Mouse (Mus musculus): ENCODE results near the gene Zmym6.

Gene Zmym6

GRCm38 (mm10) chr4:127124331-127124730 is 47.1 kb downstream of the Zmym6 start:
- no peak for DNase-seq (ENCODE audit: low spot score in 2 of 2)

GRCm38 (mm10) chr4:127125834-127126463 is 48.8 kb downstream of the Zmym6 start:
- peak; percentile 87 to 88 for DNase-seq (ENCODE audit: low spot score in 2 of 2)

GRCm38 (mm10) chr4:127134687-127135086 is 57.5 kb downstream of the Zmym6 start:
- no peak for DNase-seq (ENCODE audit: low spot score in 2 of 2)

- DNase-seq (ENCODE audit: low spot score in 2 of 2), result no peak
Observed at GRCm38 (mm10) chr4:127137591-127137990, 60.4 kb downstream of the Zmym6 start.

- DNase-seq (ENCODE audit: low spot score in 2 of 2), result no peak
Observed at GRCm38 (mm10) chr4:127138486-127138885, 61.3 kb downstream of the Zmym6 start.

- no peak for DNase-seq (ENCODE audit: low spot score in 2 of 2)
Observed at GRCm38 (mm10) chr4:127150031-127150430, 72.8 kb downstream of the Zmym6 start.

GRCm38 (mm10) chr4:127153345-127153744 is 76.2 kb downstream of the Zmym6 start:
- DNase-seq (ENCODE audit: low spot score in 2 of 2), result no peak

GRCm38 (mm10) chr4:127155757-127156156 is 78.6 kb downstream of the Zmym6 start:
- no peak for DNase-seq (ENCODE audit: low spot score in 2 of 2)

GRCm38 (mm10) chr4:127157746-127158145 is 80.6 kb downstream of the Zmym6 start:
- no peak for DNase-seq (ENCODE audit: low spot score in 2 of 2)

GRCm38 (mm10) chr4:127163926-127164325 is 86.7 kb downstream of the Zmym6 start:
- no peak for DNase-seq (ENCODE audit: low spot score in 2 of 2)

GRCm38 (mm10) chr4:127167096-127167495 is 89.9 kb downstream of the Zmym6 start:
- no peak for DNase-seq (ENCODE audit: low spot score in 2 of 2)

GRCm38 (mm10) chr4:127167731-127168130 is 90.5 kb downstream of the Zmym6 start:
- no peak for DNase-seq (ENCODE audit: low spot score in 2 of 2)

- peak in 1 of 2 experiments; percentile 4 for DNase-seq (ENCODE audit: low spot score in 2 of 2)
Observed at GRCm38 (mm10) chr4:127168211-127168913, 91.2 kb downstream of the Zmym6 start.

GRCm38 (mm10) chr4:127168914-127169345 is 91.7 kb downstream of the Zmym6 start, which contains the start of gene Dlgap3:
Dlgap3 (plus strand) TSS chr4:127169204.
- no peak for DNase-seq (ENCODE audit: low spot score in 2 of 2)

GRCm38 (mm10) chr4:127169346-127170221 is 92.4 kb downstream of the Zmym6 start:
- no peak for DNase-seq (ENCODE audit: low spot score in 2 of 2)

- DNase-seq (ENCODE audit: low spot score in 2 of 2), result no peak
Observed at GRCm38 (mm10) chr4:127170866-127171265, 93.7 kb downstream of the Zmym6 start.

- no peak for DNase-seq (ENCODE audit: low spot score in 2 of 2)
Observed at GRCm38 (mm10) chr4:127171341-127171905, 94.2 kb downstream of the Zmym6 start.

- DNase-seq (ENCODE audit: low spot score in 2 of 2), result no peak
Observed at GRCm38 (mm10) chr4:127172119-127172518, 94.9 kb downstream of the Zmym6 start.

GRCm38 (mm10) chr4:127172614-127173013 is 95.4 kb downstream of the Zmym6 start:
- DNase-seq (ENCODE audit: low spot score in 2 of 2), result no peak

GRCm38 (mm10) chr4:127173461-127173860 is 96.3 kb downstream of the Zmym6 start:
- peak in 1 of 2 experiments; percentile 18 for DNase-seq (ENCODE audit: low spot score in 2 of 2)
